Mouse (Mus musculus) c-Kit-positive CD71-positive TER-119-negative erythroid progenitor cells, embryonic 14.5 days (primary cell): ENCODE results near the gene Ptgis.

ENCODE experiments used
- DNase-seq: peaks from one replicate; pipeline ENCODE4 v3.0.0-alpha.2; 2013; ENCODE audit warnings: low read depth

Gene Ptgis

GRCm38 (mm10) chr2:167155541-167155973 lies 84.8 kb downstream of the Ptgis start:
- no peak for DNase-seq

- DNase-seq, result no peak
Observed at GRCm38 (mm10) chr2:167150880-167151279, 89.5 kb downstream of the Ptgis start.

- DNase-seq, result no peak
Observed at GRCm38 (mm10) chr2:167150135-167150534, 90.3 kb downstream of the Ptgis start.

GRCm38 (mm10) chr2:167149035-167149434 lies 91.4 kb downstream of the Ptgis start:
- no peak for DNase-seq

GRCm38 (mm10) chr2:167147708-167148107 lies 92.7 kb downstream of the Ptgis start:
- no peak for DNase-seq

- no peak for DNase-seq
Observed at GRCm38 (mm10) chr2:167145904-167146303, 94.5 kb downstream of the Ptgis start.

- DNase-seq, result no peak
Observed at GRCm38 (mm10) chr2:167144439-167145307, 95.7 kb downstream of the Ptgis start.

GRCm38 (mm10) chr2:167143914-167144313 lies 96.5 kb downstream of the Ptgis start:
- DNase-seq, result no peak

GRCm38 (mm10) chr2:167142282-167142681 lies 98.1 kb downstream of the Ptgis start:
- no peak for DNase-seq

GRCm38 (mm10) chr2:167141810-167142209 lies 98.6 kb downstream of the Ptgis start:
- DNase-seq, result peak; percentile 62
